Mouse (Mus musculus) E14TG2a.4 (cell line): Measurements from ENCODE around the gene Desi1.
A peak's percentile ranks its signal among the peaks of the same experiment; 100 is the strongest.

Experiments
- H3K27me3 ChIP-seq: 2 replicates; pipeline ENCODE4 v1.6.1; 2014; ENCODE audit warnings: low read length, control low read depth; ENCODE audit not compliant: insufficient read depth
- H3K36me3 ChIP-seq: 2 replicates; pipeline ENCODE4 v1.6.1; 2014; ENCODE audit warnings: low read length, control low read depth; ENCODE audit not compliant: insufficient read depth
- H3K4me1 ChIP-seq: replicated peaks from 2 replicates; pipeline ENCODE4 v1.6.1; 2014; ENCODE audit warnings: low read depth, low read length, control low read depth
- H3K4me3 ChIP-seq: replicated peaks from 2 replicates; pipeline ENCODE4 v1.5.1; 2014; ENCODE audit warnings: mild to moderate bottlenecking, low read length
- H3K9me3 ChIP-seq: 2 replicates; pipeline ENCODE4 v1.6.1; 2014; ENCODE audit warnings: low read length, control low read depth
- CTCF ChIP-seq: conservative IDR thresholded peaks from 2 replicates; pipeline ENCODE4 v1.5.1; 2014; ENCODE audit warnings: low read length
- NANOG ChIP-seq: IDR thresholded peaks from 2 replicates; pipeline ENCODE4 v1.6.1; 2014; ENCODE audit warnings: borderline replicate concordance, low read length, mixed read lengths
- POU5F1 ChIP-seq: IDR thresholded peaks from 2 replicates; pipeline ENCODE4 v1.6.1; 2014; ENCODE audit warnings: low read length, borderline replicate concordance

Desi1 gene

GRCm38 (mm10) chr15:81966062-81966829 is 67.4 kb downstream of the Desi1 start:
- Histone ChIP-seq H3K4me1 (peaks cover 56% of the 10 kb centered on the region), H3K9me3 (peaks cover 30% of the 10 kb centered on the region), H3K36me3 (no peaks in the 10 kb centered on the region), H3K27me3 (no peaks in the 10 kb centered on the region), H3K4me3 (peak overlapping the region; percentile 39; the same call in 1 of the 2 replicates)
- TF ChIP-seq POU5F1 = no peak
- TF ChIP-seq NANOG = no peak
- TF ChIP-seq CTCF = no peak

- Histone ChIP-seq H3K36me3 (no peaks in the 10 kb centered on the region), H3K27me3 (no peaks in the 10 kb centered on the region), H3K4me1 (peaks cover 58% of the 10 kb centered on the region), H3K9me3 (peaks cover 19% of the 10 kb centered on the region), H3K4me3 (0 out of 2 replicates have a peak overlapping the region, but pooled peaks have one; percentile 7)
- no peak for TF ChIP-seq CTCF
- TF ChIP-seq POU5F1 = no peak
Observed at GRCm38 (mm10) chr15:81964980-81965545, 68.6 kb downstream of the Desi1 start.

GRCm38 (mm10) chr15:81964262-81964661 is 69.4 kb downstream of the Desi1 start:
- H3K4me3 ChIP-seq = no peak overlapping the region
- peaks cover 64% of the 10 kb centered on the region for H3K4me1 ChIP-seq
- H3K9me3 ChIP-seq = peaks cover 11% of the 10 kb centered on the region; the same call in 1 of the 2 replicates
- peaks cover 1% of the 10 kb centered on the region for H3K36me3 ChIP-seq
- TF ChIP-seq CTCF (no peak), POU5F1 (no peak), NANOG (no peak)
- no peaks in the 10 kb centered on the region for H3K27me3 ChIP-seq

- Histone ChIP-seq H3K36me3 (peaks cover 33% of the 10 kb centered on the region), H3K27me3 (no peaks in the 10 kb centered on the region), H3K4me3 (peak overlapping the region; percentile 58), H3K4me1 (peaks cover 67% of the 10 kb centered on the region), H3K9me3 (no peaks in the 10 kb centered on the region)
- TF ChIP-seq POU5F1 = no peak
- TF ChIP-seq NANOG = no peak
- TF ChIP-seq CTCF = no peak
Observed at GRCm38 (mm10) chr15:81961078-81961451, 72.6 kb downstream of the Desi1 start.

GRCm38 (mm10) chr15:81960171-81961077 is 73.2 kb downstream of the Desi1 start, which contains the start of gene Pmm1:
Pmm1 (minus strand) TSS chr15:81960930.
- Histone ChIP-seq H3K4me1 (peaks cover 68% of the 10 kb centered on the region), H3K27me3 (no peaks in the 10 kb centered on the region), H3K4me3 (peak within 1 kb of the TSS; percentile 100), H3K9me3 (no peaks in the 10 kb centered on the region), H3K36me3 (peaks cover 40% of the 10 kb centered on the region)
- TF ChIP-seq CTCF = peak; percentile 28; the same call in 1 of the 2 replicates
- TF ChIP-seq NANOG = no peak

- peak overlapping the region; percentile 100 for H3K4me3 ChIP-seq
- no peaks in the 10 kb centered on the region for H3K27me3 ChIP-seq
- TF ChIP-seq NANOG (no peak), CTCF (no peak), POU5F1 (no peak)
- H3K36me3 ChIP-seq = peaks cover 55% of the 10 kb centered on the region
- H3K9me3 ChIP-seq = no peaks in the 10 kb centered on the region
- H3K4me1 ChIP-seq = peaks cover 66% of the 10 kb centered on the region
Observed at GRCm38 (mm10) chr15:81958906-81959305, 74.8 kb downstream of the Desi1 start.

- TF ChIP-seq CTCF (no peak), NANOG (no peak), POU5F1 (no peak)
Observed at GRCm38 (mm10) chr15:81957598-81957997, 76.1 kb downstream of the Desi1 start.

GRCm38 (mm10) chr15:81956457-81956856 is 77.2 kb downstream of the Desi1 start:
- Histone ChIP-seq H3K27me3 (no peaks in the 10 kb centered on the region), H3K4me3 (peak overlapping the region; percentile 8; the same call in 1 of the 2 replicates), H3K36me3 (peaks cover 79% of the 10 kb centered on the region), H3K9me3 (no peaks in the 10 kb centered on the region), H3K4me1 (peaks cover 60% of the 10 kb centered on the region)
- TF ChIP-seq POU5F1 (no peak), CTCF (peak; percentile 96)

More at GRCm38 (mm10) chr15:81957598-81957997, 76.1 kb downstream of the Desi1 start:
- H3K4me1 ChIP-seq = peaks cover 66% of the 10 kb centered on the region
- peak overlapping the region; percentile 100 for H3K4me3 ChIP-seq
- no peaks in the 10 kb centered on the region for H3K27me3 ChIP-seq
- H3K36me3 ChIP-seq = peaks cover 68% of the 10 kb centered on the region
- H3K9me3 ChIP-seq = no peaks in the 10 kb centered on the region
